Mouse (Mus musculus) right cerebral cortex, postnatal 4 days (tissue): ENCODE results near the gene Srgap3.
"Not testable (repeated sequence)": the region's sequence is repeated elsewhere in the genome, so short reads cannot be mapped to it uniquely, and the experiment has no call there.

Source experiments
- DNase-seq: peaks from one replicate; pipeline ENCODE4 v3.0.0-alpha.2; 2022

Gene Srgap3

GRCm38 (mm10) chr6:112907887-112908584, 39.0 kb downstream of the Srgap3 start:
- DNase-seq, result no peak

GRCm38 (mm10) chr6:112903796-112904195, 43.3 kb downstream of the Srgap3 start:
- no peak for DNase-seq

DNA sequence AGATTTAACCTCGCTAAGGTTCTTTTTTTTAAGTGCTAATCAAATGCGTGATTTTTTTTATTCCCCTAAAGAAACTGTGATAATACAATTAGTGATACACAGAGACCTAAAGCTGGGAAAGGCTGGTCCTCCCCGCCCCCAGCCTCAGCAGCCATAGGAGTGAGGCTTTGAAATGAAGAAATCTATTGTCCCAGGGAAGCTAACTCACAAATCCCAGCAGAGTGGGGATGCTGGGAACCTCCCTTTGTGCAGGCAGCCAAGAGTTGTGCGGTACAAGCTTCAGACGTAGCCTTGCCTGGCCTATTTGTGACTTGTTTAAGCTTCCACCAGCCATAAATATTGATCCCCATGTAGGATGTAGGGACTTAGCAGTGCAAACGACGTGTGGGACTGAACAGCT, 43.8 kb downstream of the Srgap3 start:
- no peak for DNase-seq

GRCm38 (mm10) chr6:112902791-112903190, 44.3 kb downstream of the Srgap3 start:
- no peak for DNase-seq

DNA sequence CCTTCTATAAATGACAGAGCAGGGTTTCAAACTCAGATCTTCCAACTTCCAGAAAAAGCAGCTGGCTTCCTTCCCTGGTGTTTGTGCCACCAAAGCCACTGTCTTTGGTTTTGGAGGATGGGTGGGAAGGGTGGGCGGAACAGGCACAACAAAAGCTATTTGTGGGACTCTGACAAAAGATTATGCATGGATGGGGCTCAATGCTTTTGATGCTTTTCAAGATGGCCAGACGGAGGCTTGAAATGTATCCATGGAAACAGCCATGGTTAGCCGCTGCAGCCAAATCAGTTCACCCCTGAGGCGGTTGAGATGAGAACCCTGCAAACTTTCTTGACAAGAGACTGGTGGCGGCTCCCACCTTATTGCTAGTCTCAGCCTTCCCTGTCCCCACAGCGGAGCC, 46.8 kb downstream of the Srgap3 start:
- no peak for DNase-seq

GRCm38 (mm10) chr6:112899711-112900110, 47.4 kb downstream of the Srgap3 start:
- DNase-seq, result no peak

GRCm38 (mm10) chr6:112899276-112899675, 47.8 kb downstream of the Srgap3 start:
- DNase-seq, result no peak

DNA sequence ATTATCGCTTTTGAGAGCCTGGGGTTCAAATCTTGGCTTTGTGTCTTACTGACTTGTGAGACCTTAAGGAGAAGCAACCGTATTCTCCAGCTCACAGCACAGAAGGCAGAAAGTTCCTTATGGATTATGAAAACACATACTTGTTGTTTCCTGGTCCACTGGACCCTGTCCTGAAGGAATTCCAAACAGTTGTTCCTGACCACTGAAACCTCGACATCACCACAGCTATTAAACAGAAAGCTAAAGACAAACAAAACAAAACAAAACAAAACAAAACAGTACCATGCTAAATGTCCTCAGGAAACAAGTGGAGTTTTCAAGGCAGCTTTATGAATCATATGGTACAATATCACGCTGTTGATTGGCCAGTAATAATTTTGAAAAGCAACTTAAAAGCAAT, 48.6 kb downstream of the Srgap3 start:
- DNase-seq, result no peak

- DNase-seq, result no peak
Measured at GRCm38 (mm10) chr6:112896372-112896771, 50.7 kb downstream of the Srgap3 start.

- DNase-seq, result no peak
Measured at GRCm38 (mm10) chr6:112890331-112890751, 56.7 kb downstream of the Srgap3 start.

GRCm38 (mm10) chr6:112883588-112884135, 63.4 kb downstream of the Srgap3 start:
- no peak for DNase-seq

- DNase-seq, result peak; percentile 30
Measured at GRCm38 (mm10) chr6:112880048-112880534, 67.0 kb downstream of the Srgap3 start.

- peak; percentile 57 for DNase-seq
Measured at GRCm38 (mm10) chr6:112879154-112879553, 67.9 kb downstream of the Srgap3 start.

GRCm38 (mm10) chr6:112873089-112873835, 73.8 kb downstream of the Srgap3 start:
- DNase-seq, result no peak

DNA sequence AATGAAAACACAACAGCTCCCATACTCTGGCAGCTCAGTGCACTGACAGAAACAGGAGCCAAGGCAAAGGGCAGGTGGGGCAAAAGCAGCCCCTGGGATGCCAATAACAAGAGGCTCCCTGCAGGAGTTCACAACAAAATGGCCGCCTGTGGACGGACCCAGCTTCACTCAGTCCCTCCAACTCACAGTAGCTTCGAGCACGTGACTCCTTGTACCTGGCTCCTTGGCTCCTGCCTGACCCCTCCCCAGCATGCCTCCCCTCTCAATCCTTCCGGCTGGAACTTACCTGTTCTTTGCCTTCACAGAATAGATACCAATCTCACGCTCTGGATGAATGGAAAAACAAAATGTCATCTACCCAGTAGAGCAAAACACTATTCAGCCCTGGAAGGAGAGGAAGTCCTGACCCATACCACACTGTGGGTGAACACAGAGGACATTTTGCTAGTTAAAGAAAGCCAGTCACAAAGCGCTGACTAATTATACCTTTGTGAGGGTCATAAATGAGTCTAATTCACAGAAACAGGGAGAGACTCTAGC, 75.8 kb downstream of the Srgap3 start:
- DNase-seq, result no peak

- DNase-seq, result no peak
Measured at GRCm38 (mm10) chr6:112868197-112868957, 78.7 kb downstream of the Srgap3 start.

DNA sequence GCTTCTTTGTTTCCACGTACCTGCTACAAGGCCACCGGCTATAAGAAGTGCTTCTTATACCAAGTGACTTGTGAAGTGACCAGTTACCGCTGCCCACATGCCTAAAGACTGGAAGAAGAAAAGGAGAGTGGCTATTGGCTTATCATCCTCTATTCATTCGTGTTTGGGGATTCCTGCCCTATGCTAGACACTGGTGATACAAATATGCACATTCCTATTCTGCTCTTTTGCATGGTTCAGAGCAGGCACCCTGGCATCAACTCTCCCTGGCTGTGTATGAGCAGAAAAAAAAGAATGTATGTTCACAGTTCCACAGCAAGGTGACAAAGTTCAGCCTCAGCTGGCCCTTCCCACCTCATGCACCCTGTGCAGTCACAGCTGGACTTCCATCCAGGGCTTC, 81.0 kb downstream of the Srgap3 start:
- DNase-seq, result no peak

DNA sequence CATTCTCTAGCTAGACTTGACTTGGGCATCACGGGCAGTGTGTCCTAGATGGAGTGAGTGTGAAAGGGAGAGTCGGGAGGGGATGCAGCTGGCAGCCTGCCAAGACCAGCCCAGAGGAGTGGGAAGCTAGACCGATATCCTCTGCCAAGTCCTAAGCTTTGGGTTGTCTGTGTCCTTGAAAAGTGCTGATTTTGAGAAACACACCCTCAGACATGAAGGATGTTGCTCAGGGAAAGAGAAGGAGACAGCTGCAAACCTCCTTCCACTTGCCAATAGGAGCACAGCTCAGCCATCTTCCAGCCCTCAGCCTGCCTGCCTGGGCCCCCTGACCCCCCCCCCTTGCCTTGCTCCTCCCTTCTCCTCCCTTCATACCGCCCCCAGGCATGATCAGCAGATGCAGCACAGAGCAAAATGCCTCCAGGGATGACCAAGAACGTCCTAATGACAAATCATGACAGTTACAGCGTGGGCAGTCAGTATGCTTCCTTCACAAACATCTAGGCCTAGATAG, 82.0 kb downstream of the Srgap3 start:
- DNase-seq, result peak; percentile 52

DNA sequence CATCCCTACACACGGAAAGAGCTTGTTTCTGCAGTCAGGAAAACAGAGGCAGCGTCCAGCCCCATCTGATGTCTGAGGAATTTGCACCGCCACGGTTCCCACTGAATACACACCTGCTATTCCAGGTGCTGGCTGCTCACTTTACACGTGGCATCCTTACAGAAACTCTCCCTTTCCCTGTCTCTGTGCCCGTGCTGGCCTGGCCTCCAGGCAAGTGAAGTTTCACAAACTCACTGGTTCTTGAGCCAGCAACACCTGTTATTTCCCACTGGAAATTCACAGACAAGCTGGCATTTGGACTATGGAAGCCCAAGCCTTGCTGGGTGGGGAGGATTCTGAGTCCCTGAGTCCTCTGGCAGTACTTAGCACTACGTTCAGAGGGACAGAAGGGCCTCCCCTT, 84.6 kb downstream of the Srgap3 start:
- no peak for DNase-seq

DNA sequence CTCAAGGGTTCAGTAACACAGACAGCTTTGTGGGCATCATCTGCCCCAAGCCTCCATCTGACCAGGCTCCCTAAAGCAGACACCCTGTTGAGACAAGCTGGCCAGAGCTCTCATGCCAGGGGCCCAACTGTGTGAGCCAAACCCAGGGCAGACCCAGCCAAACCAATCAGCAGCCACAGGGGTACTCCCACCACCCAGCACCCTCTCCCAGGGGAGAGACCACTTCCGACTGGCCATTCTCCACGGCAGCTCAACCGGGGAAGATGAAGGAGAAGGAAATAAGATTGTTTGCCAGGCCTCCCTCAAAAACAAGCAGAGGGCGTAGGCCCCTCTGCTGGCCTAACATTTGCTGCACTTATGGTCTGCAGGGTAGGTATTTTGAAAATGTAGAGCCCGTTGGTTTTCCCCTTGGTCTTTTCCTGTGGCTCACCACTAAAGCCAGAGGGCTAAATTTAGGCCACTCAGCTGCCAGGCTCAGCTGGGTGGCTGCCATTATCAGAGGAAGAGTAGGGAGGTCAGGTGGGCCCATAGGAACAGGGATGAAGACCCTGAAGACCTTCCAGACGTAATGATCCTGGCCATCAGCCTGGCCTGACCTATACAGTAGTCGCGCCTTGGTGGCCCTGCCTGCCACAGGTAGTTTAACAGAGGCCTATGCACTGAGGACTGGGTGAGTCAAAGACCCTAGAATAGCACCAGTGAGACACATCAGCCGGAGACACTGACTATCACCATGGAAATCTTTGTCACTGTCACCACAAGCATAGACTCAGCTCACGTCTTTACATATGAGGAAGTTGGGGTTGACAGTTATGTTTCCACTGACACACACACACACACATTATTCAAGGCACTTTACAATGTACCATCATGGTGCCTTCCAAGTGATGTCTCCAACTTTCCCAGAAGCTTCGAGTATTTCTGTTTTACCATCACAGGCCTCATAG, 85.4 kb downstream of the Srgap3 start:
- DNase-seq, result no peak

- DNase-seq, result not testable (repeated sequence)
Measured at GRCm38 (mm10) chr6:112860290-112860689, 86.8 kb downstream of the Srgap3 start.
